Mouse (Mus musculus): ENCODE measurements around the gene Ubn1.
A peak's percentile ranks its signal among the peaks of the same experiment; 100 is the strongest.

Ubn1 gene

GRCm38 (mm10) chr16:5049774-5050234, at the start of gene Ubn1, which contains the start of gene Glyr1:
Gene Ubn1, plus strand, starts transcription at chr16:5050057.
Gene Glyr1, minus strand, starts transcription at chr16:5049863.
- DNase-seq (ENCODE audit: low spot score): peak; percentile 100

- DNase-seq (ENCODE audit: low spot score): no peak
These were observed 49.2 kb upstream of the Ubn1 start for GRCm38 (mm10) chr16:5000611-5001010.

GRCm38 (mm10) chr16:5007067-5007466, 42.8 kb upstream of the Ubn1 start, which contains the start of gene Smim22:
Gene Smim22, plus strand, starts transcription at chr16:5007288.
- no peak for DNase-seq (ENCODE audit: low spot score)

DNA sequence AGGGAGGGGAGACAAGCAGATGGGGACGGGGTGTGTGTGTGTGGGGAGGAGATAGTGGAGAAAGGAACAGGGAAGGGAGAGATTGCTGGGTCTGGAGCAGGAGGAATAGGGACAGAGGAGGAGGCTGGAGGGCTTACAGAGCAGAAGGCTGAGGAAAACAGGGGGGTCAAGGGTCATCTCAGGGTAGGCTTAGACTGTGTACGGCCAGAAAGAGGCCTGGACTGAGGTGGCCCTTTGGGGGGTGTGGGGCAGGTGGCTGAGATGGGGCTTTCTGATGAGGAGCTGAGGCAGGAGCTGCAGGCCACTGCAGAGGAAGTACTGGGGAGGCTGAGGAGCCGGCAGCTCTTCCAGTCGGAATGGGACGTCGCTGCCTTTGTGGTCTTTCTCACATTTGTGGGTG, 42.4 kb upstream of the Ubn1 start:
- DNase-seq (ENCODE audit: low spot score): no peak

GRCm38 (mm10) chr16:5008076-5008475, 41.8 kb upstream of the Ubn1 start:
- DNase-seq (ENCODE audit: low spot score): no peak

- no peak for DNase-seq (ENCODE audit: low spot score)
These were observed 39.4 kb upstream of the Ubn1 start for GRCm38 (mm10) chr16:5010371-5010935.

DNA sequence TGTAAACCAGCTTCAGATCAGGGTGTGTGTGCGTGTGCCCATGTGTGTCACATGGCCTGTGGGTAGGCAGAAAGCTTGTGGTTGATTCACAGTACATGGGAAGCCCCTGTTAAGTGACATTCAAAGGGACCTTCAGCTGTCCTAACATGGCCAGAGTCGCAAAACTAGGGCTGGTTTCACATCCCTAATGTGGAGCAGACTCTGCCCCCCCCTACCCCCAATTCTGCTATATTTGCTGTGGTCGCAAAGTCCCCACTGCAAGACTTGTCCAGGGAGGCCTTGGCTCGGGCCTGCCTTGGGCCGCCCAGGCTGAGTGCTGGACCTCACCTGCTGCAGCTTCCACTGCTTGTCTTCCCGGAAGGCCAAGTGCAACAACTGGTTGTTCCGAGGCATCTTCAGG, 38.6 kb upstream of the Ubn1 start:
- DNase-seq (ENCODE audit: low spot score): no peak

GRCm38 (mm10) chr16:5012036-5013005, 37.5 kb upstream of the Ubn1 start:
- DNase-seq (ENCODE audit: low spot score): peak; percentile 39

DNA sequence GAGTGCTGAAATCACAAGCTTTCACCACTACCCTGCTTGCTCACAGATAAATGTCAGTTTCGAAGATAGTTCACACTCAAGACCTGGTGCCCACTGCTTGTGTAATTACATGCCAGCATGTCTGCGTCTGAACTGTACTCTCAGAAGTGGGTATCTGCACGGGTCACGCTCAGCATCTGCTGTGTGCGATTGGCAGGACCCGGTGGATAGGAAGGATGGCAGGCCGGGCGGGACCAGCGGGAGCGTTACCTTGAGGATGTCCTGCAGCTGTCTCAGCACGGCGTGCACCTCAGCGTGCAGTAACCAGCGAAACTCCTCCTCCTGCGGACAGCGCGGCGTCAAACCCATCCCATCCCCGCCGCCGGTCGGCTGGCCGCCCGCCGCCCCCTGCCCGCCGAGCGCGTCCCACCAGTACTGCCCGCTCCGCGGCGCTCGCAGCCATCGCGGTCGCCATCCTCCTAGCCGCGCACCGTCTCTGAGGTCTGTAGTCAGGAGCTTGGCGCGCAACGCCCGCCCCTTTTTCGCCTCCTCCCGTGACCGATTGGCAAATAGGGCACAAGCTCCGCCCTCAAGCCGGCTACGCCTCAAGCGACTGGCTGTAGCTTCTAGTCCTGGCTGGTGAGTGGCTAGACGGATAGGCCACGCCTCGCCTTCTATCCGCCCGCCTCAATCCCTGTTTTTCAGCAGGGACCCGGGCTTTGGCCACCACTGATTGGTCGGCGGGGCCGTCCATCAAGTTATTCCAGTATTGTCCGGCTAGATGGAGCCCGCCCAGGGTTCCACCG, 36.6 kb upstream of the Ubn1 start, which contains the start of gene Rogdi:
Gene Rogdi, minus strand, starts transcription at position 500 of the 785 bp plus-strand sequence.
- DNase-seq (ENCODE audit: low spot score): peak; percentile 99

DNA sequence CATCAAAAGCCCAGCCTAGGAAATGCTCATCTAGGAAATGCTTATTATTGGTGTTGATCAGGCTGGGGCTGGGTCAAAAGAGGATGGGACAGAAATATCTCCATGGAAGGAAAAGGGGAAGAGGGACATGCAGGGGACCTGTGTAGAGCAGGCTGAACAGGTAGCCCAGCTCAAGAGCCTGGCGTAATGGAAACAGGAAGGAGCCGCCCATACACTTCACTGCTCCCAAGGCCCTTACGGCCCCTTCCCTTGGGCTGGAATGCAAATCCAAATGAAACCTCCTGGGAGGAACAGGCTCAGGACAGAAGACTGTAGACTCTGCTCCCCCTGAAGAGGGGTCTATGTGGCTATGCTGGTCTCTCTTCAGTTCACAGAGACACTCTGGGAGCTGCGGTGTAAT, 35.3 kb upstream of the Ubn1 start:
- no peak for DNase-seq (ENCODE audit: low spot score)

GRCm38 (mm10) chr16:5024021-5024420, 25.8 kb upstream of the Ubn1 start:
- DNase-seq (ENCODE audit: low spot score): no peak

- DNase-seq (ENCODE audit: low spot score): no peak
These were observed 20.0 kb upstream of the Ubn1 start for GRCm38 (mm10) chr16:5029847-5030246.

- DNase-seq (ENCODE audit: low spot score): no peak
These were observed 14.3 kb upstream of the Ubn1 start for GRCm38 (mm10) chr16:5035591-5035990.

GRCm38 (mm10) chr16:5036649-5037234, 13.1 kb upstream of the Ubn1 start:
- no peak for DNase-seq (ENCODE audit: low spot score)

- DNase-seq (ENCODE audit: low spot score): no peak
These were observed 4.5 kb upstream of the Ubn1 start for GRCm38 (mm10) chr16:5045322-5045721.

DNA sequence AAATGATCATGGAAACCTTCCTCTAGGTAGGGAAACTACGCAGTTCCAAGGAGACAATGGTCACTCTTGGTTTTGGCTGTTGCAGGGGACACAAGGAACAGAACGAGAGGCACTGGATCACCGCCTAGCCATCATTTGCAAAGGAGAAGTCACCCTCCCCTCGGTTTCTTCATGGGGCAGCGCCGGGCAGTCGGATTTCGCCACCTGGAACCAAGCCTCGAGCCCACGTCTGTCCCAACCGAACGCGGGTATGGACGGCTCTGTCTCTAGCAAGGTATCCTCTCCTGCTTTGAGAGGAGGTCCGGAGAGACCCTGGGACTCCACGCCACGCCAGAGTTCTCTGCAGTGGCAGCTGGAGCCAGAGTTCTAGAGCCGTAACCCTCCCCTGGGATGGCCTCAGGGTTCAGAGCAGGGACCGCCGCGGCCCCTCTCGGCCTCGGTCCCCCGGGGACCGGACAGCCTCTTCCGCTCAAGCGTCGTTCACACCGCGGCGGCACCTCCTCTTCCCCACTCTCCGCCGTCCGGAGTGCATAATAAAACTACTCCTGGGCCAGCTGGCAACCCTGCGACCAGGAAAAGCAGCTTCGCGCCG, 579 bp upstream of the Ubn1 start:
- no peak for DNase-seq (ENCODE audit: low spot score)

- DNase-seq (ENCODE audit: low spot score): peak; percentile 68
These were observed 624 bp downstream of the Ubn1 start for GRCm38 (mm10) chr16:5050251-5051110.

DNA sequence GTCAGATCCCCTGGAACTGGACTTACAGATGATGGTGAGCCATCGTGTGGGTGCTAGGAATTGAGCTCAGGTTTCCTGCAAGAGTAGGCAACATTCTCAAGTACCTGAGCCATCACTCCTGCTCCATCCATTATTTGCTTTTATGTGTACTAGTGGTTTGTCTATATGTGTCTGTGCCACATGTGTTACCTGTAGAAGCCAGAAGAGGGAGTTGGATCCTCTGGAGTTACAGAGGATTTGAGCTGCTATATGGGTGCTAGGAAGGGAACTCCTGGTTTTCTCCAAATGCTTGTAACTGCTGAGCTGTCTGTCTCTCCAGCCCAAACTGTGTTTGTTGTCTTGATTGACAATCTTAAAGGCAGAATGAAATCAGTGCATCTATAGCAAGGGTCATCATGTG, 8.3 kb downstream of the Ubn1 start:
- DNase-seq (ENCODE audit: low spot score): no peak

- DNase-seq (ENCODE audit: low spot score): no peak
These were observed 13.6 kb downstream of the Ubn1 start for GRCm38 (mm10) chr16:5063472-5063871.

GRCm38 (mm10) chr16:5070321-5070720, 20.5 kb downstream of the Ubn1 start:
- DNase-seq (ENCODE audit: low spot score): peak; percentile 57
